8 mouse cellular contexts compared by ENCODE assay signal in genomic region chr5:24591268-24591721, GRCm38 (mm10). TPM values are rescaled to one million over a fixed set of nuclear protein-coding genes. Genes with fewer than 3 reads are reported as not detected.
DNase-seq lines count a peak whose midpoint lies in the region; ATAC-seq lines count a peak whose summit lies in the region.

No protein-coding gene starts in this region.

- peak; percentile 47 for DNase-seq in hindbrain, embryonic 10.5 days (ENCODE audit: low spot score)
- DNase-seq in adrenal gland, postnatal 14 days, result peak; percentile 80
- DNase-seq in natural killer cell, adult 2 months (ENCODE audit: low spot score in 2 of 2), result no peak
- no peak for DNase-seq in layer of hippocampus, adult 8-10 months (ENCODE audit: low spot score in 2 of 2)
- DNase-seq in right cerebral cortex, adult 2 months (ENCODE audit: low spot score in 2 of 2), result no peak

- no peak overlapping the region for H3K9ac ChIP-seq in hindbrain, embryonic 16.5 days (ENCODE audit: low read depth, low read length)
- H3K9ac ChIP-seq in heart, embryonic 16.5 days (ENCODE audit: low read length), result no peak overlapping the region
- peak overlapping the region; percentile 40 for H3K9ac ChIP-seq in liver, embryonic 12.5 days

- H3K27ac ChIP-seq in hindbrain, embryonic 10.5 days, result peak overlapping the region; percentile 62
- no peak overlapping the region for H3K27ac ChIP-seq in hindbrain, embryonic 16.5 days (ENCODE audit: low read depth, low read length)
- no peak overlapping the region for H3K27ac ChIP-seq in heart, embryonic 16.5 days (ENCODE audit: low read length)
- H3K27ac ChIP-seq in liver, embryonic 12.5 days, result no peak overlapping the region

- no peak for ATAC-seq in hindbrain, embryonic 16.5 days
- ATAC-seq in heart, embryonic 16.5 days (replicated peaks; ENCODE audit: extremely low read depth, insufficient read depth, low FRiP score), result no peak
- ATAC-seq in liver, embryonic 12.5 days, result peak; percentile 10; the same call in 1 of the 2 replicates

- H3K4me3 ChIP-seq in hindbrain, embryonic 10.5 days, result peak overlapping the region; percentile 36
- H3K4me3 ChIP-seq in hindbrain, embryonic 16.5 days (ENCODE audit: low read length), result no peak overlapping the region
- H3K4me3 ChIP-seq in heart, embryonic 16.5 days (ENCODE audit: low read length), result no peak overlapping the region
- H3K4me3 ChIP-seq in liver, embryonic 12.5 days, result peak overlapping the region; percentile 20

- 24% methylated on average over 23 of the region's 23 CpGs for WGBS in hindbrain, embryonic 10.5 days
- 28% methylated on average over 23 of the region's 23 CpGs for WGBS in hindbrain, embryonic 16.5 days
- WGBS in heart, embryonic 16.5 days, result 34% methylated on average over 23 of the region's 23 CpGs
- 17% methylated on average over 23 of the region's 23 CpGs for WGBS in liver, embryonic 12.5 days (ENCODE audit: insufficient replicate concordance)

- H3K4me1 ChIP-seq in hindbrain, embryonic 10.5 days (replicated peaks), result peaks cover 65% of the 10 kb centered on the region
- H3K4me1 ChIP-seq in hindbrain, embryonic 16.5 days (ENCODE audit: control insufficient read depth, insufficient read depth, low read depth, low read length), result peaks cover 30% of the 10 kb centered on the region
- H3K4me1 ChIP-seq in heart, embryonic 16.5 days (ENCODE audit: control insufficient read depth, insufficient read depth, low read length), result peaks cover 19% of the 10 kb centered on the region
- H3K4me1 ChIP-seq in liver, embryonic 12.5 days, result peaks cover 44% of the 10 kb centered on the region

- H3K9me3 ChIP-seq in hindbrain, embryonic 10.5 days, result no peaks in the 10 kb centered on the region
- H3K9me3 ChIP-seq in hindbrain, embryonic 16.5 days (ENCODE audit: control insufficient read depth, low read length), result no peaks in the 10 kb centered on the region
- no peaks in the 10 kb centered on the region for H3K9me3 ChIP-seq in heart, embryonic 16.5 days (replicated peaks; ENCODE audit: control insufficient read depth, low read length)
- H3K9me3 ChIP-seq in liver, embryonic 12.5 days (replicated peaks), result no peaks in the 10 kb centered on the region

- peaks cover 48% of the 10 kb centered on the region for H3K27me3 ChIP-seq in hindbrain, embryonic 10.5 days (ENCODE audit: insufficient read depth, poor library complexity, severe bottlenecking)
- H3K27me3 ChIP-seq in hindbrain, embryonic 16.5 days (replicated peaks; ENCODE audit: control insufficient read depth, insufficient read depth, low read length), result no peaks in the 10 kb centered on the region
- no peaks in the 10 kb centered on the region for H3K27me3 ChIP-seq in heart, embryonic 16.5 days (ENCODE audit: control insufficient read depth, insufficient read depth, low read length)
- peaks cover 47% of the 10 kb centered on the region for H3K27me3 ChIP-seq in liver, embryonic 12.5 days (replicated peaks)

- H3K36me3 ChIP-seq in hindbrain, embryonic 10.5 days, result peaks cover 78% of the 10 kb centered on the region
- peaks cover 36% of the 10 kb centered on the region for H3K36me3 ChIP-seq in hindbrain, embryonic 16.5 days (ENCODE audit: control insufficient read depth, insufficient read depth, low read length)
- H3K36me3 ChIP-seq in heart, embryonic 16.5 days (ENCODE audit: control insufficient read depth, insufficient read depth), result peaks cover 58% of the 10 kb centered on the region
- peaks cover 36% of the 10 kb centered on the region for H3K36me3 ChIP-seq in liver, embryonic 12.5 days

- H3K4me2 ChIP-seq in hindbrain, embryonic 16.5 days (ENCODE audit: low read length), result no peak overlapping the region
- H3K4me2 ChIP-seq in heart, embryonic 16.5 days (ENCODE audit: low read depth, low read length), result peak overlapping the region; percentile 42
- H3K4me2 ChIP-seq in liver, embryonic 12.5 days, result peak overlapping the region; percentile 53

RNA-seq across cellular contexts. Expression of gene Chpf2, which starts 4.8 kb away (rescaled TPM):
- 16.5 and 19.3 TPM in 2 replicates for polyA plus RNA-seq in hindbrain, embryonic 10.5 days (2016; fragmentation: Nextera tagmentation; extraction: Ambion mirVana)
- 20.6 and 21.9 TPM in 2 replicates for polyA plus RNA-seq in hindbrain, embryonic 16.5 days (2015; fragmentation: Nextera tagmentation; extraction: Ambion mirVana)
- total RNA-seq in adrenal gland, postnatal 14 days (2021), result 32.3 and 44.0 TPM in 2 replicates
- polyA plus RNA-seq in heart, embryonic 16.5 days (2015; fragmentation: Nextera tagmentation; extraction: Ambion mirVana), result 14.4 and 14.8 TPM in 2 replicates
- polyA plus RNA-seq in liver, embryonic 12.5 days (2016; fragmentation: Nextera tagmentation; extraction: Ambion mirVana), result 16.6 and 17.6 TPM in 2 replicates
- total RNA-seq in layer of hippocampus, adult 8-10 months (2022), result 10 to 100 TPM; 68.4 to 78.7 (median 75.5) TPM

RNA-seq across cellular contexts. Expression of gene Abcf2, which starts 14.0 kb away (rescaled TPM):
- polyA plus RNA-seq in hindbrain, embryonic 10.5 days (2016; fragmentation: Nextera tagmentation; extraction: Ambion mirVana), result 125 and 159 TPM in 2 replicates
- polyA plus RNA-seq in hindbrain, embryonic 16.5 days (2015; fragmentation: Nextera tagmentation; extraction: Ambion mirVana), result 80.9 and 84.8 TPM in 2 replicates
- 59.3 and 67.0 TPM in 2 replicates for total RNA-seq in adrenal gland, postnatal 14 days (2021)
- 68.1 and 72.6 TPM in 2 replicates for polyA plus RNA-seq in heart, embryonic 16.5 days (2015; fragmentation: Nextera tagmentation; extraction: Ambion mirVana)
- 93.7 and 95.9 TPM in 2 replicates for polyA plus RNA-seq in liver, embryonic 12.5 days (2016; fragmentation: Nextera tagmentation; extraction: Ambion mirVana)
- total RNA-seq in layer of hippocampus, adult 8-10 months (2022), result 10 to 100 TPM; 75.3 to 86.0 (median 78.3) TPM

RNA-seq across cellular contexts. Expression of gene Smarcd3, which starts 32.9 kb away (rescaled TPM):
- 22.8 and 35.7 TPM in 2 replicates for polyA plus RNA-seq in hindbrain, embryonic 10.5 days (2016; fragmentation: Nextera tagmentation; extraction: Ambion mirVana)
- 128 and 133 TPM in 2 replicates for polyA plus RNA-seq in hindbrain, embryonic 16.5 days (2015; fragmentation: Nextera tagmentation; extraction: Ambion mirVana)
- 15.5 and 24.3 TPM in 2 replicates for total RNA-seq in adrenal gland, postnatal 14 days (2021)
- 47.4 and 48.3 TPM in 2 replicates for polyA plus RNA-seq in heart, embryonic 16.5 days (2015; fragmentation: Nextera tagmentation; extraction: Ambion mirVana)
- polyA plus RNA-seq in liver, embryonic 12.5 days (2016; fragmentation: Nextera tagmentation; extraction: Ambion mirVana), result 5.8 and 8.3 TPM in 2 replicates
- total RNA-seq in layer of hippocampus, adult 8-10 months (2022), result 10 to 100 TPM; 85.5 to 92.0 (median 89.1) TPM

RNA-seq across cellular contexts. Expression of gene 4931409K22Rik, which starts 34.7 kb away (rescaled TPM):
- 0.07 and 0.10 TPM in 2 replicates for polyA plus RNA-seq in hindbrain, embryonic 10.5 days (2016; fragmentation: Nextera tagmentation; extraction: Ambion mirVana)
- polyA plus RNA-seq in hindbrain, embryonic 16.5 days (2015; fragmentation: Nextera tagmentation; extraction: Ambion mirVana), result 0.13 and 0.15 TPM in 2 replicates
- not detected in 2 replicates for total RNA-seq in adrenal gland, postnatal 14 days (2021)
- polyA plus RNA-seq in heart, embryonic 16.5 days (2015; fragmentation: Nextera tagmentation; extraction: Ambion mirVana), result not detected in 2 replicates
- 0.05 TPM in 1 of 2 replicates, not detected in the other for polyA plus RNA-seq in liver, embryonic 12.5 days (2016; fragmentation: Nextera tagmentation; extraction: Ambion mirVana)
- under 1 TPM in 1 of 4 experiments, not detected in 3; 0.36 TPM for total RNA-seq in layer of hippocampus, adult 8-10 months (2022)

RNA-seq across cellular contexts. Expression of gene Asb10, which starts 50.5 kb away (rescaled TPM):
- polyA plus RNA-seq in hindbrain, embryonic 10.5 days (2016; fragmentation: Nextera tagmentation; extraction: Ambion mirVana), result 0.17 TPM in 1 of 2 replicates, not detected in the other
- polyA plus RNA-seq in hindbrain, embryonic 16.5 days (2015; fragmentation: Nextera tagmentation; extraction: Ambion mirVana), result 0.18 and 0.21 TPM in 2 replicates
- 0.15 and 0.19 TPM in 2 replicates for total RNA-seq in adrenal gland, postnatal 14 days (2021)
- 10.1 and 10.2 TPM in 2 replicates for polyA plus RNA-seq in heart, embryonic 16.5 days (2015; fragmentation: Nextera tagmentation; extraction: Ambion mirVana)
- 0.11 TPM in 1 of 2 replicates, not detected in the other for polyA plus RNA-seq in liver, embryonic 12.5 days (2016; fragmentation: Nextera tagmentation; extraction: Ambion mirVana)
- 1 to 10 TPM in 2 of 4 experiments, under 1 TPM in 2; 0.19 to 5.8 (median 3.0) TPM for total RNA-seq in layer of hippocampus, adult 8-10 months (2022)

Comparison
In these comparisons a context has a peak if more than half of its experiments do, and no peak if none do; other contexts are left out.
1. H3K4me3 ChIP-seq: peak in hindbrain, embryonic 10.5 days (single experiment) and liver, embryonic 12.5 days (single experiment); none in hindbrain, embryonic 16.5 days (single experiment) and heart, embryonic 16.5 days (single experiment).
2. DNase-seq: peak in hindbrain, embryonic 10.5 days (single experiment) and adrenal gland, postnatal 14 days (single experiment); none in natural killer cell, adult 2 months (0 of 2), layer of hippocampus, adult 8-10 months (0 of 2) and right cerebral cortex, adult 2 months (0 of 2).